Mouse (Mus musculus) brain, embryonic 14.5 days (tissue): Measurements from ENCODE around the gene Fxyd2.

ENCODE experiments used
- CTCF ChIP-seq: fragments of 200-500 bp; IDR thresholded peaks from 2 replicates; pipeline ENCODE4 v1.5.1; 2012; ENCODE audit warnings: inconsistent platforms, mild to moderate bottlenecking, moderate library complexity, borderline replicate concordance; ENCODE audit not compliant: insufficient read depth, insufficient read length; ENCODE audit errors: extremely low read depth
- POLR2A ChIP-seq: fragments of 200-500 bp; IDR thresholded peaks from 2 replicates; pipeline ENCODE4 v1.6.1; 2012; ENCODE audit warnings: mild to moderate bottlenecking, inconsistent platforms, borderline replicate concordance; ENCODE audit not compliant: poor library complexity, insufficient read depth, insufficient read length, severe bottlenecking; ENCODE audit errors: extremely low read depth

- TF ChIP-seq POLR2A (no peak), CTCF (no peak)
Observed at GRCm38 (mm10) chr9:45382834-45383233, 16.6 kb upstream of the Fxyd2 start.
